Mouse (Mus musculus) megakaryocyte, embryonic 14.5 days (primary cell): ENCODE results near the gene Cnksr3. TPM values are rescaled to one million over a fixed set of nuclear protein-coding genes. Genes with fewer than 3 reads are reported as not detected.

Experiments used
- H3K27me3 ChIP-seq: replicated peaks from 2 replicates; pipeline ENCODE3; 2012; ENCODE audit warnings: inconsistent platforms
- H3K36me3 ChIP-seq: replicated peaks from 2 replicates; pipeline ENCODE3; 2012; ENCODE audit warnings: low read length, inconsistent platforms, mixed read lengths
- H3K4me1 ChIP-seq: 2 replicates; pipeline ENCODE4 v1.6.1; 2012; ENCODE audit warnings: inconsistent platforms
- H3K4me3 ChIP-seq: replicated peaks from 2 replicates; pipeline ENCODE3; 2012; ENCODE audit warnings: moderate library complexity, mild to moderate bottlenecking, inconsistent platforms
- H3K9me3 ChIP-seq: 2 replicates; pipeline ENCODE4 v1.6.1; 2012; ENCODE audit warnings: inconsistent platforms
- FLI1 ChIP-seq: IDR thresholded peaks from 2 replicates; pipeline ENCODE4 v1.6.1; 2012; ENCODE audit warnings: low read length, inconsistent platforms, mixed read lengths
- GATA1 ChIP-seq: IDR thresholded peaks from 3 replicates; pipeline ENCODE4 v1.6.1; 2012; ENCODE audit warnings: mixed read lengths, low read length, inconsistent platforms, borderline replicate concordance
- polyA plus RNA-seq: library from polyadenylated mRNA; stranded (reverse); fragments of >175 nt; gene quantifications from 2 replicates; pipeline ENCODE4 v1.2.3, GENCODE M21; 2012; ENCODE audit warnings: low replicate concordance; ENCODE audit not compliant: insufficient read depth

The Cnksr3 gene
- polyA plus RNA-seq, 1 experiment = 14.8 TPM

- Histone ChIP-seq H3K36me3 (no peaks in the 10 kb centered on the region), H3K9me3 (peaks cover 14% of the 10 kb centered on the region), H3K4me3 (no peak overlapping the region), H3K4me1 (peaks cover 13% of the 10 kb centered on the region), H3K27me3 (no peaks in the 10 kb centered on the region)
- TF ChIP-seq GATA1 (no peak), FLI1 (no peak)
Measured at GRCm38 (mm10) chr10:7070100-7070835, 141.8 kb downstream of the Cnksr3 start.

GRCm38 (mm10) chr10:7069090-7069489, 142.9 kb downstream of the Cnksr3 start:
- no peaks in the 10 kb centered on the region for H3K36me3 ChIP-seq
- H3K4me3 ChIP-seq = no peak overlapping the region
- peaks cover 13% of the 10 kb centered on the region for H3K4me1 ChIP-seq
- H3K27me3 ChIP-seq = no peaks in the 10 kb centered on the region
- peaks cover 13% of the 10 kb centered on the region for H3K9me3 ChIP-seq
- no peak for TF ChIP-seq FLI1
- TF ChIP-seq GATA1 = no peak

Other genes with a start within 250 kb of the Cnksr3 start
- 0.07 TPM in 1 of 2 replicates, not detected in the other for gene Ipcef1, start 159.8 kb downstream of the Cnksr3 start, polyA plus RNA-seq